Mouse (Mus musculus) CD4-positive naive resting alpha-beta T cell, adult 76 days (primary cell): ENCODE measurements around the gene Zbtb38. TPM values are rescaled to one million over a fixed set of nuclear protein-coding genes. Genes with fewer than 3 reads are reported as not detected.

Source experiments
- total RNA-seq: library from RNA; stranded (reverse); gene quantifications from one replicate; pipeline ENCODE4 v1.2.4, GENCODE M21; 2023

Gene Zbtb38
- total RNA-seq = 39.3 TPM

GRCm38 (mm10) chr9:96752603-96753114 lies at the start of gene Zbtb38:
Zbtb38 (minus strand) TSS chr9:96752831.

Other genes with a start within 250 kb of the Zbtb38 start
- gene Gm28729, start 227.6 kb downstream of the Zbtb38 start, total RNA-seq = not detected
- gene Rasa2, start 121.2 kb downstream of the Zbtb38 start, total RNA-seq = 56.7 TPM
- gene Pxylp1, start 139.8 kb upstream of the Zbtb38 start, total RNA-seq = 34.6 TPM